Mouse (Mus musculus): Measurements from ENCODE around the gene Vdr. TPM values are rescaled to one million over a fixed set of nuclear protein-coding genes. Genes with fewer than 3 reads are reported as not detected.

Gene Vdr
- total and polyA plus RNA-seq, 2 experiments: 0.04 to 0.09 TPM

- H3K4me3 ChIP-seq (ENCODE audit: insufficient read depth, low read depth, low read length): no peak overlapping the region
- peaks cover 5% of the 10 kb centered on the region; the same call in 1 of the 2 replicates for H3K4me1 ChIP-seq (ENCODE audit: control insufficient read depth, insufficient read depth, low read length)
- no peak for TF ChIP-seq CTCF (IDR thresholded peaks at IDR 0.05; ENCODE audit: low read depth, low read length)
- no peak for TF ChIP-seq POLR2A (IDR thresholded peaks at IDR 0.05; ENCODE audit: extremely low read depth, insufficient read depth, low read length)
- WGBS: 81% methylated on average over 7 of the region's 7 CpGs
- no peak overlapping the region for H3K9ac ChIP-seq (ENCODE audit: low read depth, low read length)
- no peak overlapping the region for H3K27ac ChIP-seq (replicated peaks; ENCODE audit: insufficient read depth, low read depth, low read length)
- H3K36me3 ChIP-seq (ENCODE audit: control insufficient read depth, insufficient read depth, low read length): no peaks in the 10 kb centered on the region
- H3K27me3 ChIP-seq (ENCODE audit: control insufficient read depth, insufficient read depth, low read length): no peaks in the 10 kb centered on the region
- no peak for DNase-seq (ENCODE audit: extremely low read depth, low read depth, low spot score)
- no peaks in the 10 kb centered on the region for H3K79me2 ChIP-seq (ENCODE audit: control insufficient read depth, insufficient read depth, low read length)
Measured at GRCm38 (mm10) chr15:97843247-97843651, 67.2 kb downstream of the Vdr start.

- no peak for DNase-seq (ENCODE audit: extremely low read depth, low read depth, low spot score)
- H3K27ac ChIP-seq (replicated peaks; ENCODE audit: insufficient read depth, low read depth, low read length): no peak overlapping the region
- no peak overlapping the region for H3K4me3 ChIP-seq (ENCODE audit: insufficient read depth, low read depth, low read length)
- H3K79me2 ChIP-seq (ENCODE audit: control insufficient read depth, insufficient read depth, low read length): no peaks in the 10 kb centered on the region
- no peaks in the 10 kb centered on the region for H3K36me3 ChIP-seq (ENCODE audit: control insufficient read depth, insufficient read depth, low read length)
- TF ChIP-seq CTCF (IDR thresholded peaks at IDR 0.05; ENCODE audit: low read depth, low read length) (no peak), POLR2A (IDR thresholded peaks at IDR 0.05; ENCODE audit: extremely low read depth, insufficient read depth, low read length) (no peak)
- peaks cover 5% of the 10 kb centered on the region; the same call in 1 of the 2 replicates for H3K4me1 ChIP-seq (ENCODE audit: control insufficient read depth, insufficient read depth, low read length)
- WGBS: 89% methylated on average over 6 of the region's 6 CpGs
- no peaks in the 10 kb centered on the region for H3K27me3 ChIP-seq (ENCODE audit: control insufficient read depth, insufficient read depth, low read length)
- no peak overlapping the region for H3K9ac ChIP-seq (ENCODE audit: low read depth, low read length)
Measured at GRCm38 (mm10) chr15:97842058-97842457, 68.4 kb downstream of the Vdr start.

- WGBS: 92% methylated on average over 6 of the region's 6 CpGs
- H3K27ac ChIP-seq (replicated peaks; ENCODE audit: insufficient read depth, low read depth, low read length): no peak overlapping the region
- DNase-seq (ENCODE audit: extremely low read depth, low read depth, low spot score): no peak
- no peaks in the 10 kb centered on the region for H3K79me2 ChIP-seq (ENCODE audit: control insufficient read depth, insufficient read depth, low read length)
- peaks cover 8% of the 10 kb centered on the region for H3K4me1 ChIP-seq (ENCODE audit: control insufficient read depth, insufficient read depth, low read length)
- TF ChIP-seq CTCF (IDR thresholded peaks at IDR 0.05; ENCODE audit: low read depth, low read length): no peak
- TF ChIP-seq POLR2A (IDR thresholded peaks at IDR 0.05; ENCODE audit: extremely low read depth, insufficient read depth, low read length): no peak
- no peaks in the 10 kb centered on the region for H3K27me3 ChIP-seq (ENCODE audit: control insufficient read depth, insufficient read depth, low read length)
- no peaks in the 10 kb centered on the region for H3K36me3 ChIP-seq (ENCODE audit: control insufficient read depth, insufficient read depth, low read length)
- no peak overlapping the region for H3K9ac ChIP-seq (ENCODE audit: low read depth, low read length)
- H3K4me3 ChIP-seq (ENCODE audit: insufficient read depth, low read depth, low read length): no peak overlapping the region
Measured at GRCm38 (mm10) chr15:97841383-97841782, 69.0 kb downstream of the Vdr start.

- Histone ChIP-seq H3K4me3 (ENCODE audit: insufficient read depth, low read depth, low read length) (no peak overlapping the region), H3K36me3 (ENCODE audit: control insufficient read depth, insufficient read depth, low read length) (no peaks in the 10 kb centered on the region), H3K9ac (ENCODE audit: low read depth, low read length) (no peak overlapping the region), H3K79me2 (ENCODE audit: control insufficient read depth, insufficient read depth, low read length) (no peaks in the 10 kb centered on the region), H3K27me3 (ENCODE audit: control insufficient read depth, insufficient read depth, low read length) (no peaks in the 10 kb centered on the region), H3K4me1 (ENCODE audit: control insufficient read depth, insufficient read depth, low read length) (peaks cover 8% of the 10 kb centered on the region), H3K27ac (replicated peaks; ENCODE audit: insufficient read depth, low read depth, low read length) (no peak overlapping the region)
- TF ChIP-seq CTCF (IDR thresholded peaks at IDR 0.05; ENCODE audit: low read depth, low read length) (no peak), POLR2A (IDR thresholded peaks at IDR 0.05; ENCODE audit: extremely low read depth, insufficient read depth, low read length) (no peak)
- 73% methylated on average over 1 of the region's 1 CpGs for WGBS
- no peak for DNase-seq (ENCODE audit: extremely low read depth, low read depth, low spot score)
Measured at GRCm38 (mm10) chr15:97840781-97841180, 69.6 kb downstream of the Vdr start.

GRCm38 (mm10) chr15:97839991-97840455 lies 70.4 kb downstream of the Vdr start:
- no peak overlapping the region for H3K9ac ChIP-seq (ENCODE audit: low read depth, low read length)
- DNase-seq (ENCODE audit: extremely low read depth, low read depth, low spot score): peak; percentile 22
- TF ChIP-seq CTCF (IDR thresholded peaks at IDR 0.05; ENCODE audit: low read depth, low read length): 0 out of 2 replicates have a peak, but pooled peaks have one; percentile 38
- no peak for TF ChIP-seq POLR2A (IDR thresholded peaks at IDR 0.05; ENCODE audit: extremely low read depth, insufficient read depth, low read length)

GRCm38 (mm10) chr15:97839473-97839872 lies 71.0 kb downstream of the Vdr start:
- DNase-seq (ENCODE audit: extremely low read depth, low read depth, low spot score): no peak
- Histone ChIP-seq H3K79me2 (ENCODE audit: control insufficient read depth, insufficient read depth, low read length) (no peaks in the 10 kb centered on the region), H3K4me1 (ENCODE audit: control insufficient read depth, insufficient read depth, low read length) (peaks cover 8% of the 10 kb centered on the region), H3K4me3 (ENCODE audit: insufficient read depth, low read depth, low read length) (no peak overlapping the region), H3K36me3 (ENCODE audit: control insufficient read depth, insufficient read depth, low read length) (no peaks in the 10 kb centered on the region), H3K9ac (ENCODE audit: low read depth, low read length) (no peak overlapping the region), H3K27ac (replicated peaks; ENCODE audit: insufficient read depth, low read depth, low read length) (no peak overlapping the region), H3K27me3 (ENCODE audit: control insufficient read depth, insufficient read depth, low read length) (no peaks in the 10 kb centered on the region)
- WGBS: 91% methylated on average over 4 of the region's 4 CpGs
- TF ChIP-seq CTCF (IDR thresholded peaks at IDR 0.05; ENCODE audit: low read depth, low read length) (no peak), POLR2A (IDR thresholded peaks at IDR 0.05; ENCODE audit: extremely low read depth, insufficient read depth, low read length) (no peak)

More at GRCm38 (mm10) chr15:97839991-97840455, 70.4 kb downstream of the Vdr start:
- 74% methylated on average over 3 of the region's 3 CpGs for WGBS
- Histone ChIP-seq H3K4me1 (ENCODE audit: control insufficient read depth, insufficient read depth, low read length) (peaks cover 8% of the 10 kb centered on the region), H3K36me3 (ENCODE audit: control insufficient read depth, insufficient read depth, low read length) (no peaks in the 10 kb centered on the region), H3K27ac (replicated peaks; ENCODE audit: insufficient read depth, low read depth, low read length) (peak overlapping the region; percentile 14), H3K4me3 (ENCODE audit: insufficient read depth, low read depth, low read length) (no peak overlapping the region), H3K79me2 (ENCODE audit: control insufficient read depth, insufficient read depth, low read length) (no peaks in the 10 kb centered on the region), H3K27me3 (ENCODE audit: control insufficient read depth, insufficient read depth, low read length) (no peaks in the 10 kb centered on the region)
